Mouse (Mus musculus) testis, adult 2 months (tissue): ENCODE results near the gene Tmem79.

Experiments used
- CTCF ChIP-seq: fragments of 200-500 bp; IDR thresholded peaks from 2 replicates; pipeline ENCODE4 v1.5.1; 2012; ENCODE audit warnings: low read depth, mild to moderate bottlenecking, inconsistent platforms, low read length, moderate library complexity; ENCODE audit not compliant: control insufficient read depth, insufficient read depth, insufficient replicate concordance
- POLR2A ChIP-seq: fragments of 200-500 bp; IDR thresholded peaks from 2 replicates; pipeline ENCODE4 v1.6.1; 2012; ENCODE audit warnings: low read depth, mild to moderate bottlenecking, inconsistent platforms, low read length, moderate library complexity; ENCODE audit not compliant: control insufficient read depth

GRCm38 (mm10) chr3:88359584-88359983, 23.6 kb upstream of the Tmem79 start:
- no peak for TF ChIP-seq CTCF
- no peak for TF ChIP-seq POLR2A
